Mouse (Mus musculus): ENCODE measurements around the gene Gpd1l.
A peak's percentile ranks its signal among the peaks of the same experiment; 100 is the strongest.
"Not testable (repeated sequence)": the region's sequence is repeated elsewhere in the genome, so short reads cannot be mapped to it uniquely, and the experiment has no call there.

Gpd1l gene

GRCm38 (mm10) chr9:114933723-114934171 lies at the start of gene Gpd1l:
TSS of gene Gpd1l (minus strand) at chr9:114933987.
- DNase-seq (ENCODE audit: low spot score in 2 of 2) = peak; percentile 96

GRCm38 (mm10) chr9:114982689-114983360 lies 49.0 kb upstream of the Gpd1l start, which contains the start of gene Rps27rt:
TSS of gene Rps27rt (minus strand) at chr9:114982739.
- no peak for DNase-seq (ENCODE audit: low spot score in 2 of 2)

- peak; percentile 30 to 31 for DNase-seq (ENCODE audit: low spot score in 2 of 2)
Measured at GRCm38 (mm10) chr9:114979969-114980368, 46.2 kb upstream of the Gpd1l start.

- DNase-seq (ENCODE audit: low spot score in 2 of 2) = peak; percentile 76 to 81
Measured at GRCm38 (mm10) chr9:114978281-114979111, 44.7 kb upstream of the Gpd1l start, which contains the start of gene Osbpl10. TSS of gene Osbpl10 (plus strand) at chr9:114978569.

GRCm38 (mm10) chr9:114977461-114978280 lies 43.9 kb upstream of the Gpd1l start:
- peak in 1 of 2 experiments; percentile 50 for DNase-seq (ENCODE audit: low spot score in 2 of 2)

- not testable (repeated sequence) for DNase-seq (ENCODE audit: low spot score in 2 of 2)
Measured at GRCm38 (mm10) chr9:114966286-114966685, 32.5 kb upstream of the Gpd1l start.

- no peak for DNase-seq (ENCODE audit: low spot score in 2 of 2)
Measured at GRCm38 (mm10) chr9:114964093-114964492, 30.3 kb upstream of the Gpd1l start.

GRCm38 (mm10) chr9:114960844-114961243 lies 27.1 kb upstream of the Gpd1l start:
- no peak for DNase-seq (ENCODE audit: low spot score in 2 of 2)

- DNase-seq (ENCODE audit: low spot score in 2 of 2) = no peak
Measured at GRCm38 (mm10) chr9:114960043-114960789, 26.4 kb upstream of the Gpd1l start.

- DNase-seq (ENCODE audit: low spot score in 2 of 2) = no peak
Measured at GRCm38 (mm10) chr9:114956945-114957344, 23.2 kb upstream of the Gpd1l start.

- DNase-seq (ENCODE audit: low spot score in 2 of 2) = no peak
Measured at GRCm38 (mm10) chr9:114955340-114955739, 21.6 kb upstream of the Gpd1l start.

GRCm38 (mm10) chr9:114952866-114953265 lies 19.1 kb upstream of the Gpd1l start:
- no peak for DNase-seq (ENCODE audit: low spot score in 2 of 2)

GRCm38 (mm10) chr9:114948395-114948794 lies 14.6 kb upstream of the Gpd1l start:
- DNase-seq (ENCODE audit: low spot score in 2 of 2) = no peak

GRCm38 (mm10) chr9:114945576-114945975 lies 11.8 kb upstream of the Gpd1l start:
- DNase-seq (ENCODE audit: low spot score in 2 of 2) = no peak

- no peak for DNase-seq (ENCODE audit: low spot score in 2 of 2)
Measured at GRCm38 (mm10) chr9:114944642-114945041, 10.9 kb upstream of the Gpd1l start.

- no peak for DNase-seq (ENCODE audit: low spot score in 2 of 2)
Measured at GRCm38 (mm10) chr9:114936687-114937086, 2.9 kb upstream of the Gpd1l start.

- no peak for DNase-seq (ENCODE audit: low spot score in 2 of 2)
Measured at GRCm38 (mm10) chr9:114935321-114935720, 1.5 kb upstream of the Gpd1l start.

GRCm38 (mm10) chr9:114934231-114934630 lies 444 bp upstream of the Gpd1l start:
- no peak for DNase-seq (ENCODE audit: low spot score in 2 of 2)

- DNase-seq (ENCODE audit: low spot score in 2 of 2) = no peak
Measured at GRCm38 (mm10) chr9:114933037-114933722, 607 bp downstream of the Gpd1l start.

GRCm38 (mm10) chr9:114932607-114933006 lies 1.2 kb downstream of the Gpd1l start:
- DNase-seq (ENCODE audit: low spot score in 2 of 2) = no peak

Data from right cerebral cortex, postnatal 36 days (tissue).